Mouse (Mus musculus): Measurements from ENCODE around the gene Sh3tc1.

Gene Sh3tc1

GRCm38 (mm10) chr5:35755131-35755733 lies 15.4 kb upstream of the Sh3tc1 start:
- DNase-seq (ENCODE audit: low read depth, low spot score): no peak

GRCm38 (mm10) chr5:35751016-35751415 lies 11.2 kb upstream of the Sh3tc1 start:
- DNase-seq (ENCODE audit: low read depth, low spot score): no peak

GRCm38 (mm10) chr5:35750026-35750425 lies 10.2 kb upstream of the Sh3tc1 start:
- DNase-seq (ENCODE audit: low read depth, low spot score): no peak

- no peak for DNase-seq (ENCODE audit: low read depth, low spot score)
These were observed 9.6 kb upstream of the Sh3tc1 start for GRCm38 (mm10) chr5:35749416-35749815.

- DNase-seq (ENCODE audit: low read depth, low spot score): no peak
These were observed 7.1 kb upstream of the Sh3tc1 start for GRCm38 (mm10) chr5:35746910-35747309.

DNA sequence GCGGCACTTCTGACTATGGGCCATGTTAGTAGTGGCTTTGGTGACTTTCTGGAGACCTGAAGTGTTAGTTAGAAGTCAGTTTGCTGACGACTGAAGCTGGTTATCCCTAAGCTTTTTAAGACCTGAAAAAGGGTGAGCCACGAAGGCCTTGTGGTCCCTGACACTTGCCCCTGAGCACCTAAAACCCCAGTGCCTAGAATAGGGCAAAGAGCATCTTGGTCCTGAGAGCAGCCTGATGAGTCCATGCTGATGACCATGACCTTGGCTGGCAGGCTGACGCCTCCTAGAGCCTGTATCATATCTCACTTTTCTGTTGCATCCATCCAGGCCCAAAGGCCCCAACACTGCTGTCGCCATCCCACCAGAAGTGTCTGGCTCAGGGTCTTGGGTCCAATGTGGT lies 5.6 kb upstream of the Sh3tc1 start:
- no peak for DNase-seq (ENCODE audit: low read depth, low spot score)

DNA sequence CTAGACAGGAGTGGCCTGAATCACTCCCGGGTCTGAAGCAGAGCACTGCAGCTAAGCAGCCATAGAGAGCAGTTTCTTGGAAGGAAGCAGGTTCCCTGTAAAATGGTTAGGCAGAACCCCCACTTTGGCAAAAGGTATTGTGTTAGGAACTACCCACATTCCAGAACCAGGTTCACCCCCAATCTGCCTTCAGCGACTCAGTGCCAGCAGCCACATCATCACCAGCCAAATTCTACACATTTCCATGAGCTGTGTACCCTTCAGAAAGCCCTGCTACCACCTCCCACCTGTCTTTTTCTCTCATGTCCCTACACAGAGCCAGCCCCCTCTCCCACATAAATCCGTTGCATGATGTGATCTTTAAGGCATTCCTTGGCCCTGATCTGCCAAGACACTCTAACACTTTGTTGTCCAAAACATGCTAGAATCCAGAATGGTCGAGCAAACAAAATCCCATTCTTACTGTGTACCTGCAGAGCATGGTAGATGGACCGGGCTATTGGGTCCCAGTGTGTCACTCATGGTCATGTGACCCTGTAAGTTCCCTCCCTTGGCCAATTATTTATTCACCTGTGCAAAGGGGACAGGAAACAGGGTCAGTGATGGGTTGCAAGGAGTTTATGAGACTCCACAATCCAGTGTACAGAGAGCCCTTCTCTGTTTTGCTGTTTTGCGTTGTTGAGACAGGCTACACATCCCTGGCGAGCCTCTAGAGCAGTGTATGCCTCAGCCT lies 4.4 kb upstream of the Sh3tc1 start:
- no peak for DNase-seq (ENCODE audit: low read depth, low spot score)

GRCm38 (mm10) chr5:35743238-35743951 lies 3.6 kb upstream of the Sh3tc1 start:
- DNase-seq (ENCODE audit: low read depth, low spot score): no peak

DNA sequence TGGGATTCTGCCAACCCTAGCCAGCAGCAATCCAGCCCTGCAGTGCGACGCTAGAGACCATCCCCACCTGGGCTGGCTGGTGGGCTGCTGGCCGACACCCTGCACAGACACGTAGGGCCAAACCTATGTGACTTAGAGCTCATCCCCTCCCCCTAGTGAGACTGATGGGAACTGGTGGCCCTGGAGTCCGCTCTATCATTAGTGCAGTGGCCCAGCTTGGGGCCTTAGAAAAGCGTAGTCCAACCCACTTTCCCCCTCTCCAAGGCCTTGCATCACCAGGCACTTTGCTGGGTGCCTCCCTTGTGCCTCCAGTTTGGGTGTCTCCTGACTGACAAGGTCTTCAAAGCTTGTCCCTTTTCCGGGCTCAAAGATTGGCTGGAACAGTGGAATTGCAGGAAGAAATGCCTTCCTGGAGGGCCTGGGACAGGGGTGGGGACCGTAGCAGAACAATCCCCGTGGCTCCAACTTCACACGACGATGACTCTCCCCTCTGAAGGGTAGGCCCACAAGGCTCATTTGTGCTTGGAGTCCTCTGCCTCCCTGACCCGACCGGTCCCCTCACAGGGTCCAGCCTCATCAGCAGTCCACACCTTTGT lies 1.5 kb upstream of the Sh3tc1 start:
- DNase-seq (ENCODE audit: low read depth, low spot score): no peak

- no peak for DNase-seq (ENCODE audit: low read depth, low spot score)
These were observed 929 bp upstream of the Sh3tc1 start for GRCm38 (mm10) chr5:35740716-35741115.

DNA sequence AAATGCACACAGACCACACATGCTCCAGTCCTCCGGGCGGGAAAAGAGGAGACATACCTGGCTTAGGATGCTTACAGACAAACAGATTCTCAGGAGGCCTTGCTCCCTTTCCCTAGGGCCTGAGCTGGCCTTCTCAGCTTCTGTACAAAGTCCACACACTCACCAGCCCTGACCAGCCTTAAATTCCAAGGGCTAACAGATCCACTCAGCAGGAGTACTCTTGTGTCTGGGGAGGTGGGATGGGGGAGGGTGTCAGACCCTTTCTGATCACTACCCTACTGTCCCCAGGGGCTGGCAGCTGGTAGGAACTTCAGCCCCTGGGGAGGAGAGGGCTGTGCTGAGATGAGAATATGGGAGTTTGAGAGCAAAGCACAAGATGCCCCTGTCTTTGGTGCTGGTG lies 782 bp downstream of the Sh3tc1 start:
- DNase-seq (ENCODE audit: low read depth, low spot score): no peak

DNA sequence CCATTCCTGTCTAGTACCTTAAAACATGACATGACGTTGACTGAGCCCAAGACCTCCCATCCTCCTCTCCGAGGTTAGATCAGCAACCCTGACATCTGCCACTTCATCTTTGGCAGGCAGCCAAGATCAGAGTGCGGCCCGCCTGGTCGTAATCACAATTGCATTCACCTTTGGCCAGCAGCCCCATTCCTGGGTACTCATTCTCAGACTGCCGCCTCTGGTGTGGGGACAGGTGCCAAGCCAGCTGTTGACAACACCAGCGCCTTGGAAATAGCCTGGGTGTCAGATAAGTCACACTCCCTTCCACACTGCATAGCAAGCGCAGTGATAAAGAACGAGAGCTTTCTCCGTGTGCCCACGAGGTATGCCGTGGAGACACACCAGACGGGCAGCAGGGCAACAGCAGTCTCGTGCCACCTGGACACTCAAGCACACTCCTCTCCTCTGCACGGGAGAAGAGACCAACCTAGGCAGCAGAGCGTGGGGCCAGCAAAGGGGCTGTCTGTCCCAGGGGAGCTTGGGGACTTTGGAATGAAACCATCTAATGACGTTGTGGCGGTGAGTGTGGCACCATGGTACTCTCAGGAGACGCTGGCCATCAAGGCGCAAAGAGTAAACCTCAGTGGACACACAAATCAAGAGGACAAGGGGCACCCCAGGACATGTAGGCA lies 2.4 kb downstream of the Sh3tc1 start:
- DNase-seq (ENCODE audit: low read depth, low spot score): no peak

GRCm38 (mm10) chr5:35733523-35733922 lies 6.3 kb downstream of the Sh3tc1 start:
- DNase-seq (ENCODE audit: low read depth, low spot score): no peak

GRCm38 (mm10) chr5:35731006-35731405 lies 8.8 kb downstream of the Sh3tc1 start:
- no peak for DNase-seq (ENCODE audit: low read depth, low spot score)

DNA sequence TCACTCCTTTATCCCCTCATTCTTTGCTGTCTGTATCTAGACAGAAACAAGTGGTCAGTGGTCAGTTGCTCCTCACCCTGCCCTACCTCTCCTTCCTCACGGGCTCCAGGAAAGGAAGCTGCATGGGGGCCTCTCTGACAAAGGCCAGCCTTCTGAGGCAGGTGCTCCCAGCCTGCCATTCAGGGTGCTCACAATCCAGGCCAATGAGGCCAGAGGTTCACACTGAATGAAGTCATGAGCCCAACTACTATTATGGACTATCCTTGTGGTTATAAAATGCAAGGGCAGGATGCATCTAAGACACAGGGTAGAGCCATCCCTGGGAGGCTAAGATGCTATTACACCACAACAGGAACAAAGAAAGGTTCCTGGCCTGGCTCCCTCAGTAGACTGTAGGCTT lies 9.2 kb downstream of the Sh3tc1 start:
- no peak for DNase-seq (ENCODE audit: low read depth, low spot score)

GRCm38 (mm10) chr5:35729844-35730243 lies 9.9 kb downstream of the Sh3tc1 start:
- DNase-seq (ENCODE audit: low read depth, low spot score): no peak

DNA sequence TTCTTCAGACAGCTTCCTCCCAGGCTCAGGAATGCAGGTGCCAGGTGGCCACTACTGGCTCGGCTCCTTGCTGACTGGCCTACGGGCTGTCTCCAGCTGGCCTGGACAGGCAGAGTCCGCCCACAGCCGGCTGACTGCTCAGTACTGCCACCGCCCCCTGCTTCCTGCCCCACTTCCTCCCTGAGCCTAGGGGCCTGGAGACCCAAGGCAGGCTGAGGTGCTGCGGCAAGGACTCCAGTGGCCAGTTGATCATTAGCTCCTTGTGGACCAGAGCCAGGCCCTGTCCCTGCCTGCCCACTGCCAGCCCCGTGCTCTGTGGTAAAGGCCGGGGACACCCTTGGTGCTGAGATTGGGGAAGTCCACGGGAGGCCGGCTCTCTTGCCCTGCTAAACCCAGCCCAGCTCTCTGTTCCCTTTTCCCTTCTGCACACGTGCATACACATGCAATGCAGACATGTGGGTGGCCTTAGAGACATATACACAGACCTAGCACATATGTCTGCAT lies 10.8 kb downstream of the Sh3tc1 start:
- no peak for DNase-seq (ENCODE audit: low read depth, low spot score)

DNA sequence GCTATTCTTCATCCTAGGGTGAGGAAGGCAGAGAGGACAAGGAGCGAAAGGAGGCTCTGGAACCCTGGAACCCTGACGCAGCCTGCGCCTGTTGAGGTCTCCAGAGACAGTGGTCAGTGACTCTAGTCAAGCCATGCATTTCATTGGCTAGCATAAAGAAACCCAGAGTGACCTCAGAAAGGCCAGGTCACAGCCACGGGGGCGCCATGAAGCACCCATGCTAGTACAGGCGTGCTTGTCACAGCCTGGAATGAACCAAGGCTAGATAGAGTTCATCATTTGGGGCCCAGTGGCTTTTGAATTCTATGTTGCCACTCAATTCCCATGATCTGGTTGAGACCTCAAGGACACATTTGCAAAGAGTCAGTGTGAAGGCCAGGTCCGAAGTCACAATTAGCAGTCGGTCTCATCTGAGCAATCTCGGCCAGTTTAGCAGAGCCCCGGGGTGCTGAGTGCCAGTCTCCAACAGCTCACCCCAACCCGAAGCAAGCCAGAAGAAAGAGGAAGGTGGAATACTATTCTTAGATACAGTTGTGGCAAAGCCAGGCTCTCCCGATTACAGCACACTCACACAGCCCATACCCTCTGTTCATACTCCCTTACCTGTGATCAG lies 11.3 kb downstream of the Sh3tc1 start:
- no peak for DNase-seq (ENCODE audit: low read depth, low spot score)

- no peak for DNase-seq (ENCODE audit: low read depth, low spot score)
These were observed 12.3 kb downstream of the Sh3tc1 start for GRCm38 (mm10) chr5:35727447-35727846.

DNA sequence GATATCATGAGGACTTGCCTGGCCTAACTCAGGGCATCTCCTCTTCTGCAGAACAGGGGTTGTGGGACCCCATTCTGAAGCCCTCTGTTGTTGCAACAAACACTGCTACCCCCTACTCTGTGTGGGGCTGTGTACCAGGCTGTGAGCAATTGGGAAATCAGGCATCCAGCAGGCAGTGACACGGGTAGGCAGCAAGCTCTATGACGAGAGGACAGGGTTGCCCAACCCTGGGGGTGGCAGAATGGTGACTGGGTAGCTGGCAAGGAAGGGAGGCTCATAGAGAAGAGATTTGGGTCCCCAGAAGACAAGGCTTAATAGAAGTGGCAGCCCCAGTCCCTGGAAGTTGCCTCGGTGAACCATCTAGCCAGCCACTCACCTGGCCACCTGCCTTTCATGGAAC lies 13.9 kb downstream of the Sh3tc1 start:
- no peak for DNase-seq (ENCODE audit: low read depth, low spot score)

DNA sequence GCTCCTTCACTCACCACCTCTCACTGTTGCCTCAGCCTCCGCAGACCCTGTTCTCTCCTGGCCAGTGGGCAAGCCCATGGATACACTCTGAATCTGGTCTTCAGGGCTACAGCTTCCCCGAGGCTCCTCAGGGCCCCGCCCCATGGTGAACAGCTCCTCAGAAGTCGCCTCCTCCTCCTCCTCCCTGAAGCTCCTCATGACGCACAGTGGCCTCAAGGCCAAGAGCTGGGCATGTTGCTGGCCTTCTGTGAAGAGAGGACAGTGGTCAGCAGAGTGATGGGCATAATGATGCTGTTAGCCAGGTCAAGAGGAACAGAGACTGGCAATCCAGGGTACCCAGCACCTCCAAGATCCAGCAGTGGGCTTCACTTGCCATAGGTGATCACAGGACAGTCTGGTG lies 15.9 kb downstream of the Sh3tc1 start:
- no peak for DNase-seq (ENCODE audit: low read depth, low spot score)

Data from WW6 (cell line).